10 mouse cellular contexts compared by ENCODE assay signal in the genomic region with DNA sequence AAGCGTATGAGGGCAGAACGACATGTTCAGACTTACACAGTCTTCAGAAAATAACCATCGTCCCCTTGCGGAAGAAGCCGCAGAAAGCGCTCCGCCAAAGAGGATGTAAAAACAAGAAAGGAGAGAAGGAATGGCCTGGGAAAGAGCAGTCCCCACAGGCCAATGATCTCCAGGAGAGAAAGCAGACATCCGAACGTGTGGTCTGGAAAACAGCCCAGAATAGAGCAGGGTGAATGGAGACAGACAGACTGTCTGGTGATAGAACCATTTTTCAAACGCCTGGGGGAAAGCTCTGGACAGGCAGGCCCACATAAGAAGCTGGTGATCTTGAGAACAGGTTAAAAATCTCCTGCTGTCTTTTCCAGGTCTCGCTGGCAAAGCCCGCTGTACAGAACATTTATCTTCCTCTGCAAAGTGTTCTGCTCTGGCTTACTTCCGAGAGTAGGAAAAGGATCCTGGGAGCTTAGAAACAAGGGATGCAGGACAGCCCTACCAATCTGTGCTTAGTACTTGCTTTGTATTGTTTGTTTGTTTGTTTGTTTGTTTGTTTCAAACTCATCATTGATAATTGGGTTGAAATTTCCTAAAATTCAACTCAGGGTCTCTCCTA.
DNase-seq lines count a peak whose midpoint lies in the region; ATAC-seq and TF ChIP-seq lines count a peak whose summit lies in the region.
"Had no signal": no experiment of that assay in that cellular context is flagged by ENCODE, and none has a peak within 500 bp of the region (broad histone marks: within the 10 kb centered on the region; RNA-seq: fewer than 3 reads in every experiment).

No protein-coding gene starts in this region.

- H3K9me3 ChIP-seq in hindbrain, embryonic 16.5 days (ENCODE audit: control insufficient read depth, low read length): peaks cover 4% of the 10 kb centered on the region; the same call in 1 of the 2 replicates

- 60% methylated on average over 13 of the region's 13 CpGs for WGBS in kidney, adult 2 months
- 59% methylated on average over 13 of the region's 13 CpGs for whole genome bisulfite sequencing in hindbrain, embryonic 16.5 days

- DNase-seq in kidney, postnatal 10 days: peak; percentile 21
- DNase-seq in kidney, adult 2 months: no peak
- peak; percentile 75 for DNase-seq in brain, adult 2 months (ENCODE audit: low read depth, low spot score)
- peak; percentile 55 to 59 for DNase-seq in cerebellum, postnatal 25 days
- DNase-seq in layer of hippocampus, adult 8-10 months (ENCODE audit: low spot score in 2 of 2): no peak
- no peak for DNase-seq in right cerebral cortex, postnatal 4 days
- DNase-seq: kidney, postnatal 25 days had no signal

- no peak overlapping the region; the same call in 1 of the 2 replicates for H3K4me3 ChIP-seq in kidney, adult 2 months (ENCODE audit: insufficient read depth, low read depth, low read length)
- H3K4me3 ChIP-seq in hindbrain, embryonic 16.5 days (ENCODE audit: low read length): peak overlapping the region; percentile 1; the same call in 1 of the 2 replicates
- H3K4me3 ChIP-seq: myocyte had no signal

- H3K9ac ChIP-seq in hindbrain, embryonic 16.5 days (ENCODE audit: low read depth, low read length): no peak overlapping the region

- H3K36me3 ChIP-seq in kidney, adult 2 months (ENCODE audit: control insufficient read depth, insufficient read depth, low read length): no peaks in the 10 kb centered on the region
- H3K36me3 ChIP-seq in hindbrain, embryonic 16.5 days (ENCODE audit: control insufficient read depth, insufficient read depth, low read length): no peaks in the 10 kb centered on the region

- TF ChIP-seq POLR2A in kidney, adult 2 months (IDR thresholded peaks at IDR 0.05; ENCODE audit: low read depth, low read length): no peak

- TF ChIP-seq CTCF in kidney, adult 2 months (conservative IDR thresholded peaks at IDR 0.05; ENCODE audit: insufficient read depth, insufficient read length, low read depth, low read length): no peak

- H3K27me3 ChIP-seq in kidney, adult 2 months (replicated peaks; ENCODE audit: control insufficient read depth, insufficient read depth, low read length): no peaks in the 10 kb centered on the region
- H3K27me3 ChIP-seq in hindbrain, embryonic 16.5 days (replicated peaks; ENCODE audit: control insufficient read depth, insufficient read depth, low read length): no peaks in the 10 kb centered on the region

- no peak overlapping the region for H3K27ac ChIP-seq in kidney, adult 2 months (ENCODE audit: insufficient read depth, low read depth, low read length)
- no peak overlapping the region for H3K27ac ChIP-seq in hindbrain, embryonic 16.5 days (ENCODE audit: low read depth, low read length)

- no peaks in the 10 kb centered on the region for H3K4me1 ChIP-seq in kidney, adult 2 months (ENCODE audit: control insufficient read depth, insufficient read depth, low read length)
- no peaks in the 10 kb centered on the region for H3K4me1 ChIP-seq in hindbrain, embryonic 16.5 days (ENCODE audit: control insufficient read depth, insufficient read depth, low read depth, low read length)

- peak overlapping the region; percentile 39 for H3K4me2 ChIP-seq in hindbrain, embryonic 16.5 days (ENCODE audit: low read length)

- peak; percentile 91 for ATAC-seq in hindbrain, embryonic 16.5 days
- no peak for ATAC-seq in megakaryocyte, adult 5-6 weeks (ENCODE audit: poor library complexity, severe bottlenecking)

Comparison
In these comparisons a context has a peak if more than half of its experiments do, and no peak if none do; other contexts are left out.
1. DNase-seq: peak in kidney, postnatal 10 days (single experiment), brain, adult 2 months (single experiment) and cerebellum, postnatal 25 days (2 of 2); none in kidney, adult 2 months (single experiment), layer of hippocampus, adult 8-10 months (0 of 2) and right cerebral cortex, postnatal 4 days (single experiment).